Mouse (Mus musculus) cerebellum, adult (tissue): Measurements from ENCODE around the gene Rnaseh2a.

Experiments
- ATAC-seq: cut with Nextera tagmentation; 2 replicates; pipeline ENCODE4 v1.9.2; 2017; ENCODE audit warnings: mild to moderate bottlenecking, moderate library complexity, mixed read lengths; ENCODE audit not compliant: insufficient number of reproducible peaks, low FRiP score, low TSS enrichment

The Rnaseh2a gene

DNA sequence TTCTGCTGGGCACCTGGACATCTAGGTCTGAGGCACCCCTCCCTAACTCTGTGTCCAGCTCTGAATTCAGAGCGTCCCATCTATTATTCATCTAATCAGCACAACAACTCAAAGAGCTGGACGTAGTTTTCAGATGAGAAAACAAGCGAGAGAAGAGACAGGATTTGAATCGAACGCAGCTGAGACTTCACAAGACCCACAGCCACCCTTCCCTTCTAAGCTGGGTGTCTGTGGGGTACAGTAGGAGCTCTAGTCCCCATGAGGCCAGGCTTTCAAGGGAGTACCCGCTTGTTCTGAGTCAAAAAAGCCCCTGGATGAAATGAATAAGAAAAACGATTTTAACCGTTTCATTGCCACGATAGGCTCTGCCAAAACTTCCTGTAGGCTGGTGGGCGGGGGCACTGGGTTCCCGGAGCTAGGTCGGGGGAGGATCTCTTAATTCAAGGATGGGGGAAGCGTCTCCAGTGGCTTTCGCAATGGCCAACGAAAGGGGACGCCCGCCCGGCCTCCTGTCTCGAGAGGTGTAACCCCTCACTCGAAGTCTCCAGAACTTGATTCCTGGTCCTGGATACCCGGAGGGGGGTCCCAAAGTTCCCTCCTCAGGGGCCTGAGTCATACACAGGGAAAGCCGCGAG lies 15.6 kb upstream of the Rnaseh2a start:
- no peak for ATAC-seq

DNA sequence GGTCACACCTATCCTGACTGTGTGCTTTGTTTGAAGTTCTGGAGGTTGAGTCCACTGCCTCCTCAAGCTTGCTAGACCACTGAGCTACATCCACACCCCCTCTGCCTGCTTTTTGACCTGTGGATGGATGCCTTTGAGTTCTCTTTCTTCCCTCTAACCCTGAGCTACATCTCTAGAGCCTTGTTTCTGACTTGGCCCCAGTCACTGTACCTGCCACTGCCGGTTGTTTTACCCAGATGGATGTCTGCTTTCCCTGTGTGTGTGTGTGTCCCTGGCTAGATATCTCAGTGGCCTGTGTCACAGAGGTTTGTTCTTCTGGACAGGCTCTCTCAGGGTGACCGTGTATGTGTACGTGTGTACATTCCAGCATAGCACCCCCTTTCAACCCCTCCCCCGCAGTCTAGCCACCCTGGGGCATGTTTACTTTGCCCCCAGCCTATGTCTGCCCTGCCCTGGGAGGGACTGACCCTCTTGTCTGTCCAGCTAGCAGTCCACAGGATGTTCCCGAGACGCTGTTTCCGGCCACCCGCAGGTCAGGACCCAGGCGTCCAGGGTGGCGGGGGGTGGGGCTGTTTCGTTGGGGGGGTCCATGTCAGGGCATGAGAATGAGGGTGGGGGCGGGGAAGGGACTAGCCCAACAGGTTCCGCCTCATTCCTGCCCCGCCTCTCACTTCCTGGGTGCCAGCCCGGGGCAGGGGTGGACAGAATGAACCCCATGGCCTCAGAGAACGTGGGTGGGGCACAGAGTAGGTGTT lies 14.9 kb upstream of the Rnaseh2a start:
- no peak for ATAC-seq

DNA sequence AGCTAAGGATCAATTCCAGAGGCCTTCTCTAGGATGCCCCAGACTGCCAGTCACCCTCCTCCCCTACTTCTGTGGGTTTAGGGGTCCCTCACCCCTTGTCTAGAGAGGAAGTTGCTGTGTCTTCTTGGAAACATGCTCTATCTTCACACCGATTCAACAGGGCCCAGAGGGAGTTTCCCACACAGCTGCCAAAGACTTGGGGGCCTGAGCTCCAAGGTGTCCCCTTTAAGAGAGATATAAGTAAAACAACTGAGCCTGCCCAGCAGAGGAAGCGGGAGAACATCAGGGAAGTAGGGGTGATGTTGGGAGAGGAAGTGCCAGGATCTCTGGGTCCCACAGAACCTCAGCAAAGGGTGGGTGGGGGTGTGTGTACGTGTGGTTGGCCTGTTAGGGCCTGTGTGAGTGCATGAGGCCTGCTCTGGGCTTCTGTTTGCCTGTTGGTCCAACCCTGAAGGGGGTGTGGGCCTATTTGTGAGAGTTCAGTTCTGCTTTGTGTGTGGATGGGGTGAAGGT lies 13.0 kb upstream of the Rnaseh2a start:
- ATAC-seq, result no peak

DNA sequence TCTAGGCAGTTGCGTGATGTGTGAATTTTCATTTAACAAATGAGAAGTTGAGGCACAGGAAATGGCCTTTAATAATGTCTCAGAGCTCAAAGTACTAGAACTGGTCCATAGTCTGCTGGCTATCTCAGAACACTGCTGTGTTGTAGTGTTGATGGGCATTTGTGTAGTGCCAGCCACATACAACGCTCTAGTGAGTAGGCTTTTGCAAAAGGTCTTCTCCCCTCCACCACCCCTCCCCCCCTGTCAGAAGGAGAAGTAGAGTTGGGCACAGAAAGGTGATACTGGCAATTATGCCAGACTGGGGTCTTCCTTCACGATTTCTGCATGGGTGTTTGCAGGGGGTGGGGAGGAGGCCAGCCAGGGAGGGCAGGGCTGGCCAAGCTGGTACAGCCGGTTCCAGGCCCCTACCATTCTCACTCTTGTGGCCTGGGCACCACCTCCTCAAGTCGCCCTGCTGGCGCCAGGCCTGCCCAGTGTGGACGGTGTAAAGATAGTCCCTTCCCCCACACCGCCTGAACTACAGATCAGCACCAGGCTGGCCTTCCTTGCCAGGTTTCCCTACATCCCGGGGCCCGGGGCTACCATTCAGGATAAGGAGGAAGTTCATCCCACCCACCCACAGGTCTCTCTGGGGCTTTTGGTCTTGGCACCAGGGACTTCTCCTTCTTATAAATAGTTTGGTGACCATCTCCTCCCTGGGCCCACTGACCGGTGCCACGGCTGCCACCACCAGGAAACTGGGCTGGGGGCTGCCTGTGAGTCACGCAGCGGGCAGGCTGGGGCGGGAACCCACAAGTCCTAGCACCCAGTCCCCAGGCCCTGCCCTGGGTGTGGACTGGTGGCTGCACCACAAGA lies 12.3 kb upstream of the Rnaseh2a start:
- ATAC-seq, result no peak

DNA sequence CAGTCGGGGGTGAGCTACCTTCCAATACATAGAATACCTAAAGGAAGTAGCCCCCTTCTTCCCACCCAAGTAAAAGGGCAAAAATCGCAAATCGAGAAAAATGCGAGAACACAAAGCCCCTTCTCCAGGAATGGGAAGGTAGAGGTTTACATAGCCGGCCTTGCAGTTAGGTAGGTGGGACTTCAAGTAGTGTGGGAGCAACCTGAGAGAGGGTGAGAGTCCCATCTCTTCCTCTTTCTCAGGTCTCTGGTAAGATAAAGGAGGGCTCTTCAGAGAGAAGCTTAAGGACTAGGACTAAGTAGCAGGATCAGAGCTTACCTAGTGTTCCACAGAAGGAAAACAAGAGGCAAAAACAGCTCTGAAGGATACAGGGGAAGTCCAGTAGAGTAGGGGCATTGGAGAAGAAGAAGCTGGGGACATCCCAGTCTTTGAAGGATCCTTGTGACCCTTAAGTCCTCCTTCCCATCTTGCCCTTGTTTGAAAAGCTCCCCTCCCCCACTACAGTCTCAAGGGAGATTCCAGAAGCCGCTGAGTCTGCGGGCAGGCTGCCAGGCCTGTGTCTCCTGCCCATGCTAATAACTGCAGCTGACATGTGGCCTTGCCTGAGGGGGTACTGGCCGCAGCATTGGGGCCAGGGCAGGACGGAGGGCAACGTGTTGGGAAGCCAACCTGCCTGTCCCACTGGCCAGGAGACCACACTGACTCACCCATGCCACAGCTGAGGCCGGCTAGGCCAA lies 11.2 kb upstream of the Rnaseh2a start:
- ATAC-seq, result no peak

DNA sequence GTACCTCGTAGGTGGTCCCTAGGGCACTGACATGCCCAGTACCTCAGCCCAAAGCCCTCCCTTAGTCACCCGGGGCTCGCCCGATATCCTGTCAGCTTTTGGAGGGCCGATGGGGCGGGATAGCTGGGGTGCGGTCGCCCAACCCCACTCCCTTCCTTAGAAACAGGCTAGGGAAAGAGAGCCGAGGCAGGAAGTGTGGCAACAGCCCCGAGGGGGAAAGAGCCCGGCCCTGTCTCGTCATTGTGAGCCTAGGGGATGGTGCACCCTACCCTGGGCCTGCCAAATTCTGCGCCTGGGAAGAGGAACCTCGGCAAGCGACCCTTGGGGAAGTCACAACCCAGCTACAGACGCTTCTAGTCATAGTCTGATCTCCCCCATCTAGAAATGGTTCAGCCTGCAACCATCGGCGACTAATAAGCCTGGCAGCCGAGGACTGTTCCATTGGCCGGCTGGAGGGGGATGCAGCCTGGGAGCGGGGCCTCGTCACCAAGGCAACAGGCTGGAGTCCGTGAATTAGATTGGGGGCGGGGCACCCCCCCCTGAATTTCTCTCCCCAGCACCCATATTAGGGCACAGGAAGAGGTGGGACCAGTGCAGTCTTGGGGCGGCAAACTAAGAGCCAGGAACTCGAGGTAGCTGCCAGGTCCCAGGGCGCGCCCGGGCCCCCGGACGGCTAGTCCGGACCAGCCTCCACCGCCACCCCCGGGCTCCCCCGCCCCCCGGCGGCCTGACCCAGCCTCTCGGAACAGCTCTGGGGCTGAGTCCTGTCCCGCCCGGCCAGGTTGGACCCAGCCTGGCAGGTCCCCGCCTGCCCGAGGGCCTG lies 10.2 kb upstream of the Rnaseh2a start:
- peak; percentile 43 for ATAC-seq

DNA sequence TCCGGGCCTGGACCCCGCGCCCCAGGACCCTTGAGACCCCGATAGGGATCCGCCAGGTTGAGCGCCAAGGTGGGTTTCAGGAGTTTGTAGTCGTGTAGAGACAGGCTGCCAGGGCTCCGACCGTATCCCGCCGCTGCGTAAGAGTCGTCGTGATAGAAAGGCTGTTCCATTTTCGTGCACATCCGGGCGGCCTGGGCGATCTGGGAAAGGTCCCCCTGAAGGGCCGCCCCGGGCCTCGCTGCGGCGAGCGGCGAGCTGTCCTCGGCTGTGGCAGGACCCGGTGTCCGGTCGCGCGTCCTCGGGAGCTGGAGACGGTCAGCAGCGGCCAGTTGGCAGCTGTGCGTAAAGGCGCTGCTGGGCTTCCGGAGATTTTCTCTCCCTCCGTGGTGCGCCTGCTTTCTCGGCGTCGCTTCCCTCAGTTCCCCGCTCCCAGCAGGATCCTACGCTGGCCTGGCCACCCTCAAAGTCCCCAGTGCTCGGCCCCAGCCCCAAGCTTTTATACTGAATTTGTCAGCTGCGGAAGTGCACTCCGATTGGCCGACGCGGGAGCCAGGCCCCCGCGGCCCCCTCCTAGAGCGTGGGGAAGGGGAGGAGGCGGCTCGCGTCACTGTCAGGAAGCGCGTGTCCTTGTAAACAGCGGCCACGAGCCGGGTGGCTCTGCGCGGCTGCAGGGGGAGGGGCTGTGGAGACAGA lies 8.8 kb upstream of the Rnaseh2a start, which contains the start of gene Junb:
Junb (minus strand) TSS at position 471 of the 693 bp plus-strand sequence.
- peak; percentile 29; the same call in 1 of the 2 replicates for ATAC-seq

DNA sequence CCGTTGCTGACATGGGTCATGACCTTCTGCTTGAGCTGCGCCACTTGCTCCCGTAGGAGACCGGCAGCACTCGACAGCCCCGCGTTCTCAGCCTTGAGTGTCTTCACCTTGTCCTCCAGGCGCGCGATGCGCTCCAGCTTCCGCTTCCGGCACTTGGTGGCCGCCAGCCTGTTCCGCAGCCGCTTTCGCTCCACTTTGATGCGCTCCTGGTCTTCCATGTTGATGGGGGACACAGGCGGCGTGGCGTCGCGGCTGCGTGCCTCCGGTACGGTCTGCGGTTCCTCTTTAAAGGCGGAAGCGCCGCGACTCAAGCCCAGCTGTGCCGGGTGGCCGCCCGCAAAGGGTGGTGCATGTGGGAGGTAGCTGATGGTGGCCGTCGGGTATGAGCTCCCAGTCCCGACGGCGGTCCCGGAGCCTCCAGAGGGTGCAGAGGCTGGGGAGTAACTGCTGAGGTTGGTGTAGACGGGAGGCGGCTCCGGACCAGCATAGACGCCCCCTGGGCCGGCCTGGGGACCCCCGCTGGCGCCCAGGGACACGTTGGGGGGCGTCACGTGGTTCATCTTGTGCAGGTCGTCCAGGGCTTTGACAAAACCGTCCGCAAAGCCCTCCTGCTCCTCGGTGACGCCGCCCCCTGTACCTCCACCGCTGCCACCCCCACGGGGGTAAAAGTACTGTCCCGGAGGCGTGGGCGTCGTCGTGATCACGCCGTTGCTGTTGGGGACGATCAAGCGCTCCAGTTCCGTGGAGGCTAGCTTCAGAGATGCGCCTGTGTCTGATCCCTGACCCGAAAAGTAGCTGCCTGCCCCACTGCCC lies 8.1 kb upstream of the Rnaseh2a start:
- no peak for ATAC-seq

DNA sequence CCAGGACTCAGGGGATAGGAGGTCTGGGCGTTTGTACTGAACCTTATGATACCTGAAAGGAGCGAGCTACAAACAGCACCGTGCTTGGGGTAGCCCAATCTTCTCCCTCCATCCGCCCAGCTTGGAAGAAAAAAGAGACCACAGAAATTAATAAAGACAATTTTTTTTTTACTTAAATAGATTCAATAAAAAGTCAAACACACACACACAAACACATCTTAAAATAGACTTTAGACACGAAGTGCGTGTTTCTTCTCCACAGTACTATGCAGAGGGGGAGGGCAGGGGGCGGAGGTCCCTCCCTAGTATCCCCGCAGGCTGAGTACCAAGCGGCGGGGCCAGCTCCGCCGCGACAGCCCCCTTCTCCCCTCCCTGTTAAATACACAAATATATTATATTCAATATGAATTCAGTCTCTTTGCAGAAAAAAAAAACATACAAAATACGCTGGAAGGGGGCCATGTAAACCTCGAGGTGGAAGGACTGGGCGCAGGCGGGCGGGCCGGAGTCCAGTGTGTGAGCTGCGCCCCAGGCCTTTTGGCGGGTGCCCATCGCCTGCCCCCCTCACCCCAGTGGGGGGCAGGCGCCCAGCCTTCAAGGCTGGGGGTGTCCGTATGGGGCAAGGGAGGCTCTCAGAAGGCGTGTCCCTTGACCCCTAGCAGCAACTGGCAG lies 7.3 kb upstream of the Rnaseh2a start:
- ATAC-seq, result no peak

DNA sequence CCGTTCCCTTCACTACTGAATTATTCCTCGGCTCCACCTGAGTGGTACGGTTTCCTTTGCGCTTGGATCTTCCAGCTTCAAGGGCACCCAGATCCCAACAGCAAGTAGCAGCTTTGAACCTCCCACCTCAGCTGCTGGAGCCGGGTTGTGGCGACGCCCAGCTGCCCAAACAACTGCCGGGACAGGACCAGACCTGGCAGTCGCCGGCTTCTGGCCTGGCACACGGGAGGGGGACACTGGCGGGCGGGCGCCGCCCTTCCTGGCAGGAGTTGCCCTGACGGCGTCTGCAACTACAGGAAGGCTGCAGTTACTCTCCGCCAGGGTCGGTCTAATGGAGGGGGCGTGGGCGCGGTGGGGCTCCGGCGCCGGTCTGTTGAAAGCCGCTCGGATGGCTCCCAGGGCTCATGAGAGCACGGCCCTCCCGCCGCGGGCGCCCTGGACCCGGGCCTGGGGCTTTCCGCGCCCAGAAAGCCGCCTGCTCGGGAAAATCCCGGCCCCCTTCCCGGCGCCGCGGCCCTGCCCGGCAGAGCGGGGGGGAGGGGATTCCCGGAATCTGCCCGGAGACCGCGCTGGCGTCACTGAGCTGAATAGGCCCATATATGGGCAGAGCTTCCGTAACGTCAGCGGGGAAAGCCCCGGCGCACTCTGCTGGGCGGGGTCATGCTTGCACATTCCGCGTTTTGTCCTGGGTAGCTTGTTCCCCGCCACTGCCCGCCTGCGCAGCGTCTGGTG lies 6.6 kb upstream of the Rnaseh2a start:
- ATAC-seq, result peak; percentile 65

DNA sequence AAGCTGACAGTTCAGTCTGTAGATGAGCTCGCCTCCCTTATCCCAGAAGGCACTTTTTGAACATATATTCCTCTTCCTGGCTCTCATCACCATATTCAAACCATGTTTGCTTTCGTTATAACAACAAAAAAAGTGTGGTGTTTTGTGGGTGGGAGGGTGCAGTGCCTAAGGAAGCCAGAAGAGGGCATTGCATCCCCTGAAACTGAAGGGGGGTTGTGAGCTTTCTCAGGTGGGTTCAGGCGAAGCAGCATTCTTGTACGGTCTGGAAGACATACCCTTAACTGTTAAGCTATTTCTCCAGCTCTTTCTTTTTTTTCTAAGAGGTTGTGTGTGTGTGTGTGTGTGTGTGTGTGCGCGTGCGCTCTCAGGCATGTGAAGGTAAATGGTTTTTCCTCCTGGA lies 5.9 kb upstream of the Rnaseh2a start:
- no peak for ATAC-seq

DNA sequence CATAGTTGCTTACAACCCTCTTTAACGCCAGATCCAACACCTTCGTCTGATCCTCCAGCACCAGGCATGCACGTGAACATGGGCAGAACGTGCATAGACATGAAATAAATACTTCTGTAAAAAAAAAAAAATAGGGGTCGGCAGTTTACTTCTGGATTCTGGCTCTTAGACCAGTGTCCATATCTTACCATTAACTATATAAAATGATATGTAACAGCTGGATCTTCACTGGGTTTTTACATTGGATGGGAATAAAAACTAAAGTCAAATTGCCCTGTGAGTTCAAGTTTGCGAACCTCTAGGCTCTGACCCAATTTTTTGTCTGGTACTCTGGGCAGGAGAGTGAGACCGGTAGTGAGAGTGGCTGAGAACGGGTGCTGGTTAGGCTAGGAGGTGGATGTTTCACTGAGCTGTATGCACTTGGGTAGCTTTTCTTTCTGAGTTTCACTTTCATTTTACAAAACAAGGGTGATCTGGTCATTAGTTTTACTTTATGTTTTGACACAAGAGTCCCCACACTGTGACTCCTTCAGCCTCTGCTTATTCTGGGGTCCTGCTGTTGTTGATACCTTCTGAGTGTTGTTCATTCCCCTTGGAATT lies 5.1 kb upstream of the Rnaseh2a start:
- no peak for ATAC-seq

DNA sequence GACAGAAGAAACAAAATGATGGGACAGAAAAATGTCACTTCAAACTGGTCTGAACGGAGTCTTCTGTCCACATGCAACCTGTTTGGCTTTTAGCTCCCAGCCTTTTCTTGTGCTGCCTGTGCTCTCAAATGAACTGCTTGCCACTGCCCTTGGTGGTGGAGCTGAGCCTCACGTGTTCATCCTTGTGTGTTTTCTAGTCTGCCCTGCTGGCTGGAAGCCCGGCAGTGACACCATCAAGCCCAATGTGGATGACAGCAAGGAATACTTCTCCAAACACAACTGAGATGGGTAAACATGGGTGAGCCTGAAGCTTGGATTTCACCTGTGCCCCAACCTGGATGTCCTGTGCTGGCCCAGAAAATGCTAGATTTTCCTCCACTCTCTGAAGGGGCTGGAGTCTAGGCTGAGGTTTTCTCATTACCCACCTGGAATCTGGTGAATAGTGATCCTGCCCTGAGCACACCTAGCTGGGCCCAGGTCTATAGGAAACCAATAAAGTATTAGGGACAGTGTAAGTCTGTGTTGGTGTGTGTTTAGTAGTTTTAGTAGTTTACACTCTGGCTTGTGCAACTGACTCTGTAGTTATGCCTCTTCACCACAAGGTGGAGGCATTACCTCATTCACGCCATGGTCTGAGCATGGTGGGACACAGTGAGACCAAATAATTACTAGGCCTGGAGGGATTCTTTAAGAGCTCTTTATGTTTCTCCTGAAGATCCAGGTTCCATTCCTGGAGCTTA lies 4.4 kb upstream of the Rnaseh2a start:
- ATAC-seq, result no peak

DNA sequence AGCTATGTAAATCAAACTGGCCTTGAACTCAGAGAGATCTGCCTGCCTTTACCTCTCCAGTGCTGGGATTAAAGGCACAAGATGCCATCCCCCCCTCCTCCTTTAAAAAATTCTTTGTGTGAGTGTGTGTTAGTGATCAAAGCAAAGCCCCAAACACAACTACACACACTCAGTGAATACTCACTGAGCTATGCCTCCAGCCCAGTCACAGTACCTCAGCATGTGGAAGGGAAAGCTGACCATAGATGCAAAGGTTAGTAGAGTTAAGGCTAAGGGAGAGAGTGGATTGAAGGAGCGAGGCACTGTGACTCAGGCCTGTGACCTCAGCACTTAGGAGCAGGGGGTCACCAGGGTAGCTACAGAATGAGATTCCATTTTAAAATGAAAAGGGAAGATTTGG lies 3.5 kb upstream of the Rnaseh2a start:
- ATAC-seq, result no peak

DNA sequence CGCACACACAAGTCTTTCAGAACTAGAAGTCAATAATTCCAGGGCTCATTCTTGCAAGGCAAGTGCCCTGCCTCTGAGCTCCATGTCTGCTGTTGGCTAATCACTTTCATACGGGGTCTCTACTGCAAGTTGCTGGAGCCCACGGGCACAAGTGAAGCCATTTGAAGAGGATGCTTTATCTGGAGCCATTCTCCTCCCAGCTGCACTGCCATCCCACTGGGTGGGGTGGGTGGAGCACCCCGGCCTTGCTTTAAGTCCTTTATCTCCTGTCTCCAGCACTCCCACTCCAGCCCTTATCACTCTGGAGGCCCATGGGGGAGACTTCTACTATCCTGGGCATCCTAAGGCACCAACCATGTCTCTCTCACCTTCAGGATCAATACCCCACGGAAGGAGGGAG lies 1.3 kb upstream of the Rnaseh2a start:
- no peak for ATAC-seq
